Mouse (Mus musculus) adrenal gland, adult (tissue): ENCODE data around the gene Endou.
"Not testable (repeated sequence)": the region's sequence is repeated elsewhere in the genome, so short reads cannot be mapped to it uniquely, and the experiment has no call there.

Experiments
- DNase-seq, 2 experiments: peaks; one replicate each; pipeline ENCODE4 v3.0.0; 2022 to 2023; ENCODE audit warnings: low spot score in 1 of 2; ENCODE audit not compliant: inconsistent age in 2 of 2

The Endou gene

GRCm38 (mm10) chr15:97693411-97693810 is 37.7 kb downstream of the Endou start:
- peak; percentile 66 to 86 for DNase-seq

- no peak for DNase-seq
Measured at GRCm38 (mm10) chr15:97684118-97684517, 47.0 kb downstream of the Endou start.

GRCm38 (mm10) chr15:97682053-97682452 is 49.1 kb downstream of the Endou start:
- DNase-seq = no peak

- DNase-seq = no peak
Measured at GRCm38 (mm10) chr15:97679991-97680681, 51.0 kb downstream of the Endou start.

GRCm38 (mm10) chr15:97677341-97677740 is 53.8 kb downstream of the Endou start:
- no peak for DNase-seq

- DNase-seq = no peak
Measured at GRCm38 (mm10) chr15:97675927-97676326, 55.2 kb downstream of the Endou start.

- DNase-seq = no peak
Measured at GRCm38 (mm10) chr15:97674423-97674822, 56.7 kb downstream of the Endou start.

GRCm38 (mm10) chr15:97673256-97674000 is 57.7 kb downstream of the Endou start:
- no peak for DNase-seq

- peak in 1 of 2 experiments; percentile 59 for DNase-seq
Measured at GRCm38 (mm10) chr15:97672211-97672765, 58.9 kb downstream of the Endou start.

- DNase-seq = no peak
Measured at GRCm38 (mm10) chr15:97670554-97670953, 60.6 kb downstream of the Endou start.

GRCm38 (mm10) chr15:97668158-97668877 is 62.8 kb downstream of the Endou start:
- DNase-seq = not testable (repeated sequence)

GRCm38 (mm10) chr15:97667437-97667836 is 63.7 kb downstream of the Endou start:
- peak; percentile 62 to 88 for DNase-seq

- DNase-seq = no peak
Measured at GRCm38 (mm10) chr15:97666457-97666770, 64.7 kb downstream of the Endou start.

GRCm38 (mm10) chr15:97665770-97666456 is 65.2 kb downstream of the Endou start:
- DNase-seq = no peak

GRCm38 (mm10) chr15:97664981-97665668 is 66.0 kb downstream of the Endou start:
- peak in 1 of 2 experiments; percentile 68 for DNase-seq

GRCm38 (mm10) chr15:97663750-97664406 is 67.3 kb downstream of the Endou start:
- DNase-seq = peak; percentile 61 to 87
